22 mouse cellular contexts compared by ENCODE assay signal in genomic region chr11:110774128-110774527, GRCm38 (mm10).
DNase-seq lines count a peak whose midpoint lies in the region; ATAC-seq and TF ChIP-seq lines count a peak whose summit lies in the region.
"Had no signal": no experiment of that assay in that cellular context is flagged by ENCODE, and none has a peak within 500 bp of the region (broad histone marks: within the 10 kb centered on the region; RNA-seq: fewer than 3 reads in every experiment).

No protein-coding gene starts in this region.

- H3K4me3 ChIP-seq in left cerebral cortex, adult 2 months, result no peak overlapping the region

- intact Hi-C loops in left cerebral cortex, adult 2 months (cut with DNase I), result no loop called here

- no peak overlapping the region for H3K27ac ChIP-seq in left cerebral cortex, adult 2 months

- TF ChIP-seq CTCF in left cerebral cortex, adult 2 months (IDR thresholded peaks at IDR 0.05), result no peak

- DNase-seq in ES-CJ7 (ENCODE audit: low read depth, low spot score), result peak; percentile 7
- DNase-seq in R1 (ENCODE audit: low read depth, low spot score), result peak; percentile 53
- DNase-seq in ZHBTc4 (ENCODE audit: low read depth, low spot score), result peak; percentile 12
- no peak for DNase-seq in left cerebral cortex, adult 2 months (ENCODE audit: extremely low spot score in 1 of 2, low spot score in 2 of 2)
- no peak for DNase-seq in testis, postnatal 14 days (ENCODE audit: low spot score)
- DNase-seq: adrenal gland, adult 2 months; adrenal gland, adult 8-10 months; adrenal gland, postnatal 10 days; adrenal gland, postnatal 14 days; adrenal gland, postnatal 25 days; adrenal gland, postnatal 36 days; B cell, adult 2 months; cerebellum, adult 11 months; cerebellum, adult 11-12 months; cerebellum, adult 18-20 months; cerebellum, adult 2 months; cerebellum, adult 8-10 months; cerebellum, adult 9-10 months had no signal

- ATAC-seq in inflammation-experienced regulatory T-cells, adult 6 months, result no peak
- ATAC-seq: activated CD4-positive, CD25-positive, alpha-beta regulatory T cell, adult 4 months; CD4-positive, CD25-positive, alpha-beta regulatory T cell, adult 4 months; Patski had no signal

Comparison
In these comparisons a context has a peak if more than half of its experiments do, and no peak if none do; other contexts are left out.
1. DNase-seq: peak in ES-CJ7 (single experiment), R1 (single experiment) and ZHBTc4 (single experiment); none in left cerebral cortex, adult 2 months (0 of 2) and testis, postnatal 14 days (single experiment).